Mouse (Mus musculus) heart, embryonic 15.5 days (tissue): ENCODE results near the gene Slc9a9. TPM values are rescaled to one million over a fixed set of nuclear protein-coding genes. Genes with fewer than 3 reads are reported as not detected.

ENCODE experiments used
- ATAC-seq: fragments of 200-750 bp; cut with Nextera tagmentation; replicated peaks from 2 replicates; pipeline ENCODE4 v1.8.0; 2017; ENCODE audit warnings: low read depth, moderate TSS enrichment; ENCODE audit not compliant: insufficient number of reproducible peaks, insufficient read depth, low FRiP score
- H3K27ac ChIP-seq: fragments of 300-500 bp; sonication (generic); 2 replicates; pipeline ENCODE4 v1.5.1; 2015; ENCODE audit warnings: mild to moderate bottlenecking, inconsistent platforms
- H3K27me3 ChIP-seq: fragments of 300-500 bp; sonication (generic); 2 replicates; pipeline ENCODE4 v1.6.1; 2015; ENCODE audit warnings: inconsistent platforms
- H3K36me3 ChIP-seq: fragments of 300-500 bp; sonication (generic); 2 replicates; pipeline ENCODE4 v1.6.1; 2015; ENCODE audit warnings: mild to moderate bottlenecking, inconsistent platforms
- H3K4me1 ChIP-seq: fragments of 300-500 bp; sonication (generic); replicated peaks from 2 replicates; pipeline ENCODE4 v1.6.1; 2015; ENCODE audit warnings: inconsistent platforms
- H3K4me2 ChIP-seq: fragments of 300-500 bp; sonication (generic); 2 replicates; pipeline ENCODE4 v1.6.1; 2015; ENCODE audit warnings: inconsistent platforms, mild to moderate bottlenecking, moderate library complexity
- H3K4me3 ChIP-seq: fragments of 300-500 bp; sonication (generic); 2 replicates; pipeline ENCODE4 v1.5.1; 2015; ENCODE audit warnings: mild to moderate bottlenecking, inconsistent platforms
- H3K9ac ChIP-seq: fragments of 300-500 bp; sonication (generic); 2 replicates; pipeline ENCODE4 v1.6.1; 2015; ENCODE audit warnings: mild to moderate bottlenecking, inconsistent platforms
- H3K9me3 ChIP-seq: fragments of 300-500 bp; sonication (generic); replicated peaks from 2 replicates; pipeline ENCODE4 v1.6.1; 2016; ENCODE audit warnings: inconsistent platforms
- WGBS: fragments of 180-500 bp; shearing (Covaris S2); methylation state at CpG from one replicate; pipeline ENCODE4 v1.1.7; 2015; ENCODE audit warnings: mixed read lengths; 5-methylcytosine and 5-hydroxymethylcytosine counted together
- microRNA-seq: library from miRNA; unstranded; fragments of <30 nt; microRNA quantifications from one replicate; pipeline ENCODE4, GENCODE M21; 2016
- polyA plus RNA-seq: library from polyadenylated mRNA; unstranded; fragments of >200 nt; fragmentation: Nextera tagmentation; extraction: Ambion mirVana; gene quantifications from 2 replicates; pipeline ENCODE4 v1.2.1, GENCODE M21; 2015

Gene Slc9a9
- polyA plus RNA-seq, 1 experiment from 2014 or later, result 3.5 TPM

GRCm38 (mm10) chr9:95279590-95280344 lies 610.1 kb downstream of the Slc9a9 start:
- 50% methylated on average over 10 of the region's 10 CpGs for WGBS
- H3K9ac ChIP-seq, result no peak overlapping the region
- H3K4me2 ChIP-seq, result no peak overlapping the region
- H3K4me1 ChIP-seq, result no peaks in the 10 kb centered on the region
- peak; percentile 47; the same call in 1 of the 2 replicates for ATAC-seq
- no peaks in the 10 kb centered on the region for H3K9me3 ChIP-seq
- no peak overlapping the region for H3K27ac ChIP-seq
- H3K4me3 ChIP-seq, result no peak overlapping the region
- no peaks in the 10 kb centered on the region for H3K36me3 ChIP-seq
- no peaks in the 10 kb centered on the region for H3K27me3 ChIP-seq

Small RNA genes within 50 kb of the gene (microRNA-seq; reads per million reads assigned to microRNA genes)
- not detected for gene Mir7656

Other genes with a start within 250 kb of the Slc9a9 start
- 30.4 and 32.8 TPM in 2 replicates for gene 1190002N15Rik, start 131.8 kb upstream of the Slc9a9 start, polyA plus RNA-seq